Comparison of ENCODE assay signal across 9 mouse cellular contexts in the genomic region with DNA sequence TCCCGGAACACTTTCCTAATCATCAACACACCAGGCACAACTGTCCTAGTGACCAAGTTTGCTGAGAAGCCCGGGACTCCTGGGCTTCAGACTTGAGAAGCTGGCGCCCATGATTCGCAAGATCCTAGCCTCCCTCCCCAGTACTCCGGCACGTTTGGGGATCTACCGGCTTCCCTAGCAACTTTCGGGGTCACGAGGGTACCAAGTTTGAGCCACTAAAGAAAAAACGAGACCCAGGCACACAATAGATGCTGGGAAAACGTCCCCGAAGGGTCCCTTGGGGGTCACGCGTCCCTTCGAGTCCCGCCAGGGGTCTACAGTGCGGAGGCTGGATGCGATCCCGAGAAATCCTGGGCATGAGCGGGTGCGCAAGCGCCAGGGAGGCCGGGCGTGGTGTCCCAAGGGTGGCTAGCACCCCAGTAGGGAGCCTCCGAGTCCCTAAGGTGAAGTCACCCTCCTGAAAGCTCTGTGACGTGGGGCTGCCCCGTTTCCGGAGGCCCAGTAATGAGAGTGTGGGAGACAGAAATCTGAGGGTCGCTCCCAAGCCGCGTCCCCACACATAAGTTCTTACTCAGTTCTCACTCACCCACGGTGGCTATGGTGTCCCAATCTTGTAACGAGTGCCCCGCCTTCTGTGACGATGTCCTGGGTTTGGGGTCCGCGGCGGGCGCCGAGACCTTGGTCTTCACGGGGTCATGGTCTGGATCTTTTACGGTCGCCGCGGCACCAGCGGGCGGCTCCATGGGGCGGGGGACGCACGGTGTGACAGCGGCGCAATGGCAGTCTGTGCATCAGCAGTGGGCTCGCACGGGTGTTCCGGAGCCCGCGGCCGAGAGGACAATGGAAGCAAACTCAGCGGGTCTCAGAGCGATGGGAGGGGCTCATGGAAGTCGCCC. TPM values are rescaled to one million over a fixed set of nuclear protein-coding genes. Genes with fewer than 3 reads are reported as not detected.
DNase-seq lines count a peak whose midpoint lies in the region; ATAC-seq and TF ChIP-seq lines count a peak whose summit lies in the region.
"Had no signal": no experiment of that assay in that cellular context is flagged by ENCODE, and none has a peak within 500 bp of the region (broad histone marks: within the 10 kb centered on the region; RNA-seq: fewer than 3 reads in every experiment).

No protein-coding gene starts in this region.

- peak; percentile 66 for ATAC-seq in kidney, embryonic 15.5 days (replicated peaks; ENCODE audit: low FRiP score)

- WGBS in kidney, embryonic 15.5 days, result 20% methylated on average over 61 of the region's 61 CpGs

- H3K4me2 ChIP-seq in kidney, embryonic 15.5 days, result peak overlapping the region; percentile 63

- peak overlapping the region; percentile 75 for H3K9ac ChIP-seq in MEL (ENCODE audit: control insufficient read depth, low read depth, low read length, poor library complexity, severe bottlenecking)
- H3K9ac ChIP-seq in kidney, embryonic 15.5 days, result peak overlapping the region; percentile 55

- no peak for TF ChIP-seq POLR2A in MEL (IDR thresholded peaks at IDR 0.05; ENCODE audit: control insufficient read depth in 1 of 2, insufficient read depth in 1 of 2, low read depth in 1 of 2, low read length in 2 of 2, poor library complexity in 1 of 2)

- no peak overlapping the region for H3K27ac ChIP-seq in MEL (ENCODE audit: control insufficient read depth, low read depth, low read length)
- peak overlapping the region; percentile 92 for H3K27ac ChIP-seq in kidney, embryonic 15.5 days

- H3K79me2 ChIP-seq in MEL (ENCODE audit: control insufficient read depth, insufficient read depth, low read length, poor library complexity), result peaks cover 2% of the 10 kb centered on the region

- H3K9me3 ChIP-seq in MEL (replicated peaks; ENCODE audit: insufficient read depth, low read length), result no peaks in the 10 kb centered on the region
- H3K9me3 ChIP-seq in kidney, embryonic 15.5 days (replicated peaks), result no peaks in the 10 kb centered on the region

- no peak for TF ChIP-seq CTCF in MEL (IDR thresholded peaks at IDR 0.05 in 2 of 3, conservative IDR thresholded peaks at IDR 0.05 in 1 of 3; ENCODE audit: control insufficient read depth in 1 of 3, insufficient read depth in 1 of 3, low read depth in 2 of 3, low read length in 3 of 3, poor library complexity in 1 of 3, severe bottlenecking in 1 of 3)

- no peak for TF ChIP-seq EP300 in MEL (IDR thresholded peaks at IDR 0.05; ENCODE audit: low read depth in 1 of 2, low read length in 2 of 2)

- H3K4me1 ChIP-seq in MEL (ENCODE audit: control insufficient read depth in 1 of 2, insufficient read depth in 2 of 2, low read length in 2 of 2), result peaks cover 0 to 3% of the 10 kb centered on the region in 2 experiments; a peak in 1 of 4 replicates
- H3K4me1 ChIP-seq in kidney, embryonic 15.5 days, result no peaks in the 10 kb centered on the region

- DNase-seq in kidney, adult 11 months, result peak; percentile 3
- DNase-seq in kidney, adult 18-20 months, result no peak
- DNase-seq in MEL (ENCODE audit: low read depth, low spot score), result peak; percentile 52
- DNase-seq in cerebellum, postnatal 10 days, result peak; percentile 43 to 48
- peak; percentile 9 for DNase-seq in gastrocnemius, postnatal 25 days
- peak; percentile 14 for DNase-seq in lung, postnatal 25 days (ENCODE audit: low spot score)
- DNase-seq in right cerebral cortex, postnatal 25 days, result peak; percentile 37

- TF ChIP-seq RAD21 in MEL (IDR thresholded peaks at IDR 0.05; ENCODE audit: low read depth, low read length), result no peak

- peak overlapping the region; percentile 88 to 92 for H3K4me3 ChIP-seq in MEL (ENCODE audit: control insufficient read depth in 1 of 2, insufficient read depth in 1 of 2, low read depth in 2 of 2, low read length in 2 of 2)
- H3K4me3 ChIP-seq in kidney, embryonic 15.5 days (replicated peaks), result peak overlapping the region; percentile 64

- H3K36me3 ChIP-seq in MEL (ENCODE audit: control insufficient read depth in 1 of 2, insufficient read depth in 2 of 2, low read length in 2 of 2), result peaks cover 0 to 2% of the 10 kb centered on the region in 2 experiments; a peak in 1 of 4 replicates
- H3K36me3 ChIP-seq in kidney, embryonic 15.5 days, result no peaks in the 10 kb centered on the region

- H3K27me3 ChIP-seq in MEL (ENCODE audit: control insufficient read depth in 1 of 2, insufficient read depth in 2 of 2, low read length in 2 of 2), result no peaks in the 10 kb centered on the region
- no peaks in the 10 kb centered on the region for H3K27me3 ChIP-seq in kidney, embryonic 15.5 days

TF ChIP-seq in MEL, 35 proteins besides CTCF, POLR2A, EP300 and RAD21:
- TF ChIP-seq GATA1 (IDR thresholded peaks at IDR 0.05; ENCODE audit: low read depth, low read length) (no peak), UBTF (IDR thresholded peaks at IDR 0.05; ENCODE audit: borderline replicate concordance, insufficient read depth, low read depth, low read length) (no peak), MXI1 (IDR thresholded peaks at IDR 0.05; ENCODE audit: low read depth, low read length) (no peak; the same call in 1 of the 2 replicates), ETS1 (IDR thresholded peaks at IDR 0.05; ENCODE audit: low read depth, low read length) (0 out of 2 replicates have a peak, but pooled peaks have one; percentile 11), USF2 (IDR thresholded peaks at IDR 0.05; ENCODE audit: borderline replicate concordance in 1 of 2, insufficient read depth in 1 of 2, low read depth in 1 of 2, low read length in 2 of 2) (no peak), MYB (IDR thresholded peaks at IDR 0.05; ENCODE audit: low read depth, low read length) (no peak), POLR2AphosphoS2 (IDR thresholded peaks at IDR 0.05; ENCODE audit: low read length) (no peak), SIN3A (IDR thresholded peaks at IDR 0.05; ENCODE audit: low read length) (peak; percentile 26), KAT2A (conservative IDR thresholded peaks at IDR 0.05; ENCODE audit: low read depth, low read length) (no peak), MAX (IDR thresholded peaks at IDR 0.05; ENCODE audit: low read length) (no peak), NRF1 (IDR thresholded peaks at IDR 0.05; ENCODE audit: insufficient read depth, low read depth, low read length, poor library complexity, severe bottlenecking) (peak; percentile 66), TBP (IDR thresholded peaks at IDR 0.05; ENCODE audit: low read depth, low read length) (no peak; the same call in 1 of the 2 replicates), ELF1 (IDR thresholded peaks at IDR 0.05; ENCODE audit: low read depth, low read length) (no peak), ZNF384 (IDR thresholded peaks at IDR 0.05; ENCODE audit: low read depth, low read length) (no peak)
TF ChIP-seq in MEL: peak in this region for 3.

RNA-seq across cellular contexts. Expression of gene Prkx, which starts 0.9 kb away (rescaled TPM):
- 4.3 and 4.4 TPM in 2 replicates for total RNA-seq in MEL (2012; rRNA removed)
- 1 to 10 TPM in 1 of 2 experiments, not detected in 1; 6.7 TPM for polyA plus RNA-seq in MEL (2012; ENCODE audit: insufficient read depth in 1 of 2, insufficient read length in 2 of 2, low read depth in 1 of 2, low replicate concordance in 2 of 2, missing spikeins in 1 of 2)
- total RNA-seq in gastrocnemius, postnatal 25 days (2021), result 1 to 10 TPM; 5.1 to 5.7 TPM
- polyA plus RNA-seq in kidney, embryonic 15.5 days (2015; fragmentation: Nextera tagmentation; extraction: Ambion mirVana), result 14.8 and 15.3 TPM in 2 replicates

RNA-seq across cellular contexts. Expression of gene Pbsn, which starts 58.2 kb away (rescaled TPM):
- total RNA-seq in MEL (2012; rRNA removed), result not detected in 2 replicates
- not detected for polyA plus RNA-seq in MEL (2012; ENCODE audit: insufficient read depth in 1 of 2, insufficient read length in 2 of 2, low read depth in 1 of 2, low replicate concordance in 2 of 2, missing spikeins in 1 of 2)
- not detected for total RNA-seq in gastrocnemius, postnatal 25 days (2021)
- not detected in 2 replicates for polyA plus RNA-seq in kidney, embryonic 15.5 days (2015; fragmentation: Nextera tagmentation; extraction: Ambion mirVana)
- total RNA-seq: layer of hippocampus, adult 8-10 months had no signal
